Comparison of ENCODE assay signal across 8 mouse cellular contexts in genomic region chr11:50026521-50027090, GRCm38 (mm10). TPM values are rescaled to one million over a fixed set of nuclear protein-coding genes. Genes with fewer than 3 reads are reported as not detected.
DNase-seq lines count a peak whose midpoint lies in the region; ATAC-seq and TF ChIP-seq lines count a peak whose summit lies in the region.

No protein-coding gene starts in this region.

- H3K4me3 ChIP-seq in bone marrow, adult 2 months (replicated peaks; ENCODE audit: control insufficient read depth, low read depth, low read length), result peak overlapping the region; percentile 82
- H3K4me3 ChIP-seq in embryonic facial prominence, embryonic 11.5 days (ENCODE audit: low read depth, low read length), result peak overlapping the region; percentile 96
- H3K4me3 ChIP-seq in hindbrain, embryonic 16.5 days (ENCODE audit: low read length), result peak overlapping the region; percentile 87

- no peaks in the 10 kb centered on the region for H3K27me3 ChIP-seq in embryonic facial prominence, embryonic 11.5 days (ENCODE audit: control insufficient read depth, insufficient read depth, low read length)
- no peaks in the 10 kb centered on the region for H3K27me3 ChIP-seq in hindbrain, embryonic 16.5 days (replicated peaks; ENCODE audit: control insufficient read depth, insufficient read depth, low read length)

- H3K9ac ChIP-seq in embryonic facial prominence, embryonic 11.5 days (replicated peaks; ENCODE audit: low read length), result peak overlapping the region; percentile 98
- peak overlapping the region; percentile 97 for H3K9ac ChIP-seq in hindbrain, embryonic 16.5 days (ENCODE audit: low read depth, low read length)

- DNase-seq in embryonic facial prominence, embryonic 11.5 days (ENCODE audit: low spot score), result no peak
- DNase-seq in adrenal gland, postnatal 10 days, result no peak
- DNase-seq in layer of hippocampus, adult 8-10 months (ENCODE audit: low spot score in 2 of 2), result no peak
- DNase-seq in layer of hippocampus, postnatal 36 days, result no peak

- H3K36me3 ChIP-seq in embryonic facial prominence, embryonic 11.5 days (replicated peaks; ENCODE audit: control insufficient read depth, insufficient read depth, low read depth, low read length), result no peaks in the 10 kb centered on the region
- H3K36me3 ChIP-seq in hindbrain, embryonic 16.5 days (ENCODE audit: control insufficient read depth, insufficient read depth, low read length), result no peaks in the 10 kb centered on the region

- TF ChIP-seq POLR2A in bone marrow, adult 2 months (IDR thresholded peaks at IDR 0.05; ENCODE audit: borderline replicate concordance, control insufficient read depth, low read depth, low read length), result no peak

- WGBS in bone marrow, adult 2 months, result 3% methylated on average over 3 of the region's 3 CpGs
- WGBS in embryonic facial prominence, embryonic 11.5 days, result 41% methylated on average over 3 of the region's 3 CpGs
- 19% methylated on average over 3 of the region's 3 CpGs for WGBS in hindbrain, embryonic 16.5 days

- peak overlapping the region; percentile 66 for H3K4me2 ChIP-seq in embryonic facial prominence, embryonic 11.5 days (ENCODE audit: low read depth, low read length)
- H3K4me2 ChIP-seq in hindbrain, embryonic 16.5 days (ENCODE audit: low read length), result peak overlapping the region; percentile 59

- H3K9me3 ChIP-seq in embryonic facial prominence, embryonic 11.5 days (replicated peaks; ENCODE audit: control insufficient read depth, low read length), result no peaks in the 10 kb centered on the region
- H3K9me3 ChIP-seq in hindbrain, embryonic 16.5 days (ENCODE audit: control insufficient read depth, low read length), result no peaks in the 10 kb centered on the region

- TF ChIP-seq CTCF in bone marrow, adult 2 months (IDR thresholded peaks at IDR 0.05; ENCODE audit: control insufficient read depth, insufficient read depth, low read length), result no peak

- no peaks in the 10 kb centered on the region; the same call in 1 of the 2 replicates for H3K4me1 ChIP-seq in bone marrow, adult 2 months (ENCODE audit: control insufficient read depth, insufficient read depth, low read length)
- H3K4me1 ChIP-seq in embryonic facial prominence, embryonic 11.5 days (ENCODE audit: control insufficient read depth, insufficient read depth, low read length), result peaks cover 3% of the 10 kb centered on the region; the same call in 1 of the 2 replicates
- peaks cover 31% of the 10 kb centered on the region for H3K4me1 ChIP-seq in hindbrain, embryonic 16.5 days (ENCODE audit: control insufficient read depth, insufficient read depth, low read depth, low read length)

- H3K27ac ChIP-seq in bone marrow, adult 2 months (ENCODE audit: control insufficient read depth, insufficient read depth, low read depth, low read length, poor library complexity), result no peak overlapping the region; the same call in 1 of the 2 replicates
- H3K27ac ChIP-seq in embryonic facial prominence, embryonic 11.5 days (replicated peaks; ENCODE audit: low read depth, low read length), result no peak overlapping the region
- H3K27ac ChIP-seq in hindbrain, embryonic 16.5 days (ENCODE audit: low read depth, low read length), result no peak overlapping the region; the same call in 1 of the 2 replicates

- ATAC-seq in embryonic facial prominence, embryonic 11.5 days (replicated peaks; ENCODE audit: insufficient number of reproducible peaks, low FRiP score, low TSS enrichment, low read depth), result no peak
- no peak for ATAC-seq in hindbrain, embryonic 16.5 days
- ATAC-seq in megakaryocyte progenitor cell, adult 5-6 weeks (replicated peaks; ENCODE audit: poor library complexity), result peak; percentile 77
- ATAC-seq in erythroid progenitor cell, adult 5-6 weeks (replicated peaks; ENCODE audit: low FRiP score, poor library complexity, severe bottlenecking), result no peak

RNA-seq across cellular contexts. Expression of gene Rnf130, which starts 1.5 kb away (rescaled TPM):
- 12.9 and 33.0 TPM in 2 replicates for polyA plus RNA-seq in bone marrow, adult 2 months (2011; ENCODE audit: insufficient read depth, insufficient read length, low replicate concordance, missing spikeins)
- polyA plus RNA-seq in embryonic facial prominence, embryonic 11.5 days (2014; fragmentation: Nextera tagmentation; extraction: Ambion mirVana), result 86.0 and 98.2 TPM in 2 replicates
- polyA plus RNA-seq in hindbrain, embryonic 16.5 days (2015; fragmentation: Nextera tagmentation; extraction: Ambion mirVana), result 32.6 and 46.6 TPM in 2 replicates
- 256 and 262 TPM in 2 replicates for total RNA-seq in megakaryocyte progenitor cell, adult 5-6 weeks (2015)
- 224 and 237 TPM in 2 replicates for total RNA-seq in megakaryocyte progenitor cell, adult 5-6 weeks (2017)
- total RNA-seq in adrenal gland, postnatal 10 days (2021), result 10 to 100 TPM; 64.9 to 69.6 TPM
- 10 to 100 TPM; 75.8 to 95.8 (median 84.2) TPM for total RNA-seq in layer of hippocampus, adult 8-10 months (2022)
- 10 to 100 TPM; 77.5 to 79.9 TPM for total RNA-seq in layer of hippocampus, postnatal 36 days (2021)
- total RNA-seq in erythroid progenitor cell, adult 5-6 weeks (2015; ENCODE audit: low replicate concordance), result 57.7 and 64.6 TPM in 2 replicates
- total RNA-seq in erythroid progenitor cell, adult 5-6 weeks (2017; ENCODE audit: low replicate concordance), result 47.5 and 48.2 TPM in 2 replicates
